Mouse (Mus musculus) thymus, postnatal 10 days (tissue): ENCODE results near the gene Anxa8.

ENCODE experiments used
- DNase-seq, 2 experiments: peaks; one replicate each; pipeline ENCODE4 v3.0.0; 2021; ENCODE audit warnings: low spot score in 2 of 2

The Anxa8 gene

GRCm38 (mm10) chr14:34119046-34119723, 33.4 kb downstream of the Anxa8 start:
- DNase-seq = no peak

DNA sequence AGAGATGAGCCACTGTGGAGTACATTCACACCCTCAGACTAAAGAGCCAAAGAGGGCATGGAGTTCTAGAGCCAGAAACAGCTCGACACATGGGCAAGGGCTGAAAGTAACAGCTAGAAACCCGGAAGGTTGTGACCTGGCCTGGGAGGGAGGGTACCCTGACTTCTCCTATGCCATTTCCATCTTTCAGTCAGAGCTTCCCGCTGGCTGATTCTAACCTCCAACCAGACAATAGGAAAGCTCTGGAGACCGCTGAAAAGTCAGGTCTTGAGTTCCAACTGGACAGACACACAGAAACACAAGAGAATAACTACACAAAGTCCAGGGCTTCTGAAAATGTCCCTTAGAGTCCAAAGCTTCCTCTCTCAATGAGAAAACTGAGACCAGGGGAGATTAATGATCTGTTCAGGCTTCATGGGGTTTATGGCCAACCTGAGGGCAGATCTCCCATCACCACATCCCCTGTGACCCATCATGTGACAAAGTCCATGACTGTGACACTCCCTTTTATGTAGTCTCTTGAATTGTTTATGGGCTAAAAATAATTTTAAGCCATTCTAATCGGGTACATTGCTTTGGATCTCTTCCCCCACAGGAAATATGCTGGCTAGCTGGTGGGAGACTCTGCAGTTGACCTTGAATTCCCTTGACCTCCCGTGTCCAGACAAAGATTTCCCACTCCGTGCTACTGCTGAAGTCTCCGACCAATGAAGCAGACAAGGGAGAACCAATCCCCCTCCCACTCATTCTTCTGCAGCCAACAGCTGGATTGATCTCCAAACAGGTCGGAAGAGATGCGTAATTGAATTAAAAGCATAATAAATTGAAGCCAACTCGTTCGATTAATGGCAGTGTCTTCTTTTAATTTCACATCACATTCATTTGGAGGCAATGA, 34.5 kb downstream of the Anxa8 start:
- no peak for DNase-seq

GRCm38 (mm10) chr14:34120923-34121351, 35.2 kb downstream of the Anxa8 start:
- DNase-seq = no peak

DNA sequence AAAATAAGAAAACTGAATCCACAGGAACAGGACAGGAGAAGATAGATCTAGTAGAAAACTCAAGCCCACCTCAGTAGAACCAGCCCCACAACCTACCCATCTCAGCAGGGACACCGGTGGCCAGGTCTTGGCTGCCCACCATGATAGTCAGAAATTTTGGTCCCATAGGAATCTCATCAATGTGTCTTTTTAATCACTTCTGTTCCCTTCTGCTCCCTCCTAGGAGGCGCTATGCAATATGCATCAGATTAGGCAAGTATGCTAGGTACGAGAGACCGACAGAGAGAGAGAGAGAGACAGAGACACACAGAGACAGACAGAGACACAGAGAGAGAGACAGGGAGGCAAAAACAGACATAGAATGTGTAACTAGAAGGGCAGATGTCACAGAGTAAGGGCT, 35.9 kb downstream of the Anxa8 start:
- DNase-seq = no peak

DNA sequence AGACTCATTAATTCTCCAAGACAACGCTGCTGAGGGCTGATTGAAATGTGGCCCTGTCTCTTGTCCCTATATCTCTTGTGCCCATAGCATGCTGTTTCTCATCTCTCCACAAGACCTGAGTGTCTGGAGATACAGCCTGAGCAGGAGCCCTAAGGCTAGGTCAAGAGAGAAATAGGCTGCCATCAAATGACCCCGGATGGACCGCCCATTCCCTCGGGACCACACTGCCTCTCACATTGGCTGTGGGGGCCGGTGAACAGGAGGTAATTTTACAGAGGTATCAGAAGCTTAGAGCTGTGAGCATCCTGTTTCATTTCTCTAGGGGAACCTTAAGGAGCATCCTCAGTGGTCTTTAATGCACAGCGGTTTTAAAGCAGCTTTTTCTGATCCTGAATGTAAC, 45.4 kb downstream of the Anxa8 start:
- DNase-seq = no peak

GRCm38 (mm10) chr14:34135391-34135790, 49.6 kb downstream of the Anxa8 start:
- DNase-seq = no peak

- no peak for DNase-seq
Observed at GRCm38 (mm10) chr14:34139671-34140664, 54.2 kb downstream of the Anxa8 start.

DNA sequence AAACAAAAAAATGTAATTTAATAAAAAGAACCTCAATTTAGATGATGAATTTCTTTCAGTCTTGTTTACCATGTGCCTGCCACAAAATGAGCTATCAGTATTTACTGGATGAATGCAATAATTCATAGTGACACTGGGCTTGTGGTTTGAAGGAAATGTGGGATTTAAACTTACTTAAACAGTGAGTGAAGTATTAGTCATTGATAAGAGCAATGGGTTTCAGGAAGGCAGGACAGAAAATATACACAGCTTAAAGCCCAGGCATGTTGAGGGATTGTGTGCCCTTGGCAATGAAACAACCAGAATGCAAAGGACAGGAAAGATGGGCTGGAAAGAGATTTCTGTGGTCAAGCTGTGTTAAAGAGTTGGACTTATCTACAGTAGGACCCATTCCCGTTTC, 56.5 kb downstream of the Anxa8 start:
- no peak for DNase-seq

GRCm38 (mm10) chr14:34142915-34143314, 57.1 kb downstream of the Anxa8 start:
- no peak for DNase-seq
